Mouse (Mus musculus) liver, adult 2 months (tissue): ENCODE results near the gene Nup188.

ENCODE experiments used
- CTCF ChIP-seq: fragments of 200-500 bp; IDR thresholded peaks from 2 replicates; pipeline ENCODE4 v1.5.1; 2011; ENCODE audit warnings: low read depth, low read length, control low read depth
- POLR2A ChIP-seq: fragments of 200-500 bp; IDR thresholded peaks from 2 replicates; pipeline ENCODE4 v1.6.1; 2011; ENCODE audit warnings: low read length, control low read depth; ENCODE audit not compliant: insufficient read depth; ENCODE audit errors: extremely low read depth

DNA sequence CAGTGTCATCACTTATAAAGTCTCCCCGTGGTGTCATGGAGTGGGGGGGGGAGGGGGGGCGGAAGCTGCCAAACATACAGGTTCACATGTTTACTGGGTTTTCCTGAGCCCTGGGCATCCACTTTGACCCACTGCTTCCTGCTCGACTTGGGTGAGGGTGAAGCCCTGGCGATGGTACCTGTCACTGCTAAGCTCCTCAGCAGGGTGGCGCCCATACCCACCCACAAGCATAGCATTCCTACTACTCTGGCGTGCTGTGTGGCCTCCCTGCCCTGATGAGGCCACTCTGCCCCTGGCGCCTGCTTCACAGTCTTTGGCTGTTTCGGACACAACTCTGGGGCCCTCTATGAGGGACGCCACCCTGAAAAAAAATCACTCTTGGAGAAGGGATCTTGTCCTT, 70.7 kb downstream of the Nup188 start:
- TF ChIP-seq POLR2A (no peak), CTCF (no peak)
